Comparison of ENCODE assay signal across 8 mouse cellular contexts in genomic region chr15:95525997-95526396, GRCm38 (mm10). TPM values are rescaled to one million over a fixed set of nuclear protein-coding genes. Genes with fewer than 3 reads are reported as not detected.
DNase-seq lines count a peak whose midpoint lies in the region; ATAC-seq and TF ChIP-seq lines count a peak whose summit lies in the region.
"Had no signal": no experiment of that assay in that cellular context is flagged by ENCODE, and none has a peak within 500 bp of the region (broad histone marks: within the 10 kb centered on the region; RNA-seq: fewer than 3 reads in every experiment).

No protein-coding gene starts in this region.

- ATAC-seq in embryonic facial prominence, embryonic 14.5 days (ENCODE audit: low read depth): no peak
- ATAC-seq in neural tube, embryonic 11.5 days (ENCODE audit: insufficient read depth, low FRiP score, low TSS enrichment): no peak

- no peaks in the 10 kb centered on the region for H3K36me3 ChIP-seq in E14TG2a.4 (ENCODE audit: insufficient read depth, low read length)
- H3K36me3 ChIP-seq in embryonic facial prominence, embryonic 14.5 days (ENCODE audit: control insufficient read depth, insufficient read depth, low read length): no peaks in the 10 kb centered on the region
- H3K36me3 ChIP-seq in neural tube, embryonic 11.5 days (ENCODE audit: control insufficient read depth, insufficient read depth, low read length): no peaks in the 10 kb centered on the region
- H3K36me3 ChIP-seq: limb, embryonic 12.5 days had no signal

- TF ChIP-seq CTCF in E14TG2a.4 (conservative IDR thresholded peaks at IDR 0.05; ENCODE audit: low read length): peak; percentile 25; the same call in 1 of the 2 replicates

- DNase-seq in R1 (ENCODE audit: low read depth, low spot score): peak; percentile 64
- peak; percentile 84 for DNase-seq in embryonic facial prominence, embryonic 14.5 days (ENCODE audit: low spot score)
- peak; percentile 44 to 73 for DNase-seq in layer of hippocampus, adult 8-10 months (ENCODE audit: low spot score in 2 of 2)
- DNase-seq in neural tube, embryonic 11.5 days (ENCODE audit: low spot score): peak; percentile 73
- no peak for DNase-seq in ovary, postnatal 10 days (ENCODE audit: low spot score)
- no peak for DNase-seq in thymus, postnatal 10 days (ENCODE audit: low spot score in 2 of 2)

- peaks cover 10% of the 10 kb centered on the region for H3K4me1 ChIP-seq in E14TG2a.4 (replicated peaks; ENCODE audit: low read depth, low read length)
- peaks cover 7% of the 10 kb centered on the region; the same call in 1 of the 2 replicates for H3K4me1 ChIP-seq in embryonic facial prominence, embryonic 14.5 days (ENCODE audit: control insufficient read depth, insufficient read depth, low read length)
- 0 out of 2 replicates have a peak, but pooled peaks cover 2% of the 10 kb centered on the region for H3K4me1 ChIP-seq in neural tube, embryonic 11.5 days (ENCODE audit: control insufficient read depth, insufficient read depth, low read length)

- no peak overlapping the region for H3K27ac ChIP-seq in embryonic facial prominence, embryonic 14.5 days (replicated peaks; ENCODE audit: low read depth, low read length)
- H3K27ac ChIP-seq in neural tube, embryonic 11.5 days (ENCODE audit: low read depth, low read length): no peak overlapping the region
- H3K27ac ChIP-seq: limb, embryonic 12.5 days had no signal

- no peak overlapping the region for H3K4me3 ChIP-seq in E14TG2a.4 (replicated peaks; ENCODE audit: low read length)
- H3K4me3 ChIP-seq in embryonic facial prominence, embryonic 14.5 days (ENCODE audit: low read depth, low read length): peak overlapping the region; percentile 62
- peak overlapping the region; percentile 76 for H3K4me3 ChIP-seq in neural tube, embryonic 11.5 days (ENCODE audit: low read depth, low read length)

- no peaks in the 10 kb centered on the region for H3K9me3 ChIP-seq in E14TG2a.4 (ENCODE audit: low read length)
- H3K9me3 ChIP-seq in embryonic facial prominence, embryonic 14.5 days (ENCODE audit: control insufficient read depth, low read length): no peaks in the 10 kb centered on the region
- H3K9me3 ChIP-seq in neural tube, embryonic 11.5 days (ENCODE audit: control insufficient read depth, low read length): no peaks in the 10 kb centered on the region
- H3K9me3 ChIP-seq: limb, embryonic 12.5 days had no signal

- no peak overlapping the region for H3K9ac ChIP-seq in embryonic facial prominence, embryonic 14.5 days (ENCODE audit: low read depth, low read length)
- H3K9ac ChIP-seq in neural tube, embryonic 11.5 days (ENCODE audit: low read length): no peak overlapping the region
- H3K9ac ChIP-seq: limb, embryonic 12.5 days had no signal

- H3K4me2 ChIP-seq in embryonic facial prominence, embryonic 14.5 days (ENCODE audit: low read depth, low read length): peak overlapping the region; percentile 98; the same call in 1 of the 2 replicates
- peak overlapping the region; percentile 48 for H3K4me2 ChIP-seq in neural tube, embryonic 11.5 days (ENCODE audit: low read depth)

- 12% methylated on average over 5 of the region's 5 CpGs for WGBS in embryonic facial prominence, embryonic 14.5 days
- WGBS in neural tube, embryonic 11.5 days: 17% methylated on average over 5 of the region's 5 CpGs

- peaks cover 39% of the 10 kb centered on the region for H3K27me3 ChIP-seq in E14TG2a.4 (ENCODE audit: insufficient read depth, low read length)
- H3K27me3 ChIP-seq in embryonic facial prominence, embryonic 14.5 days (replicated peaks; ENCODE audit: control insufficient read depth, insufficient read depth, low read length): peaks cover 41% of the 10 kb centered on the region
- H3K27me3 ChIP-seq in neural tube, embryonic 11.5 days (ENCODE audit: control insufficient read depth, insufficient read depth, low read length): 0 out of 2 replicates have a peak, but pooled peaks cover 3% of the 10 kb centered on the region

RNA-seq across cellular contexts. Expression of gene Nell2, which starts 2.4 kb away (rescaled TPM):
- polyA plus RNA-seq in embryonic facial prominence, embryonic 14.5 days (2014; fragmentation: Nextera tagmentation; extraction: Ambion mirVana): 15.1 and 17.5 TPM in 2 replicates
- total RNA-seq in layer of hippocampus, adult 8-10 months (2022): 100 to 1,000 TPM; 657 to 707 (median 664) TPM
- 133 and 155 TPM in 2 replicates for polyA plus RNA-seq in neural tube, embryonic 11.5 days (2014; fragmentation: Nextera tagmentation; extraction: Ambion mirVana)

Comparison
In these comparisons a context has a peak if more than half of its experiments do, and no peak if none do; other contexts are left out.
1. DNase-seq: peak in R1 (single experiment), embryonic facial prominence, embryonic 14.5 days (single experiment), layer of hippocampus, adult 8-10 months (2 of 2) and neural tube, embryonic 11.5 days (single experiment); none in ovary, postnatal 10 days (single experiment) and thymus, postnatal 10 days (0 of 2).